Mouse (Mus musculus) thymus, postnatal 14 days (tissue): ENCODE data around the gene Tnfaip2.

Experiments
- DNase-seq: peaks from one replicate; pipeline ENCODE4 v3.0.0; 2021

The Tnfaip2 gene

DNA sequence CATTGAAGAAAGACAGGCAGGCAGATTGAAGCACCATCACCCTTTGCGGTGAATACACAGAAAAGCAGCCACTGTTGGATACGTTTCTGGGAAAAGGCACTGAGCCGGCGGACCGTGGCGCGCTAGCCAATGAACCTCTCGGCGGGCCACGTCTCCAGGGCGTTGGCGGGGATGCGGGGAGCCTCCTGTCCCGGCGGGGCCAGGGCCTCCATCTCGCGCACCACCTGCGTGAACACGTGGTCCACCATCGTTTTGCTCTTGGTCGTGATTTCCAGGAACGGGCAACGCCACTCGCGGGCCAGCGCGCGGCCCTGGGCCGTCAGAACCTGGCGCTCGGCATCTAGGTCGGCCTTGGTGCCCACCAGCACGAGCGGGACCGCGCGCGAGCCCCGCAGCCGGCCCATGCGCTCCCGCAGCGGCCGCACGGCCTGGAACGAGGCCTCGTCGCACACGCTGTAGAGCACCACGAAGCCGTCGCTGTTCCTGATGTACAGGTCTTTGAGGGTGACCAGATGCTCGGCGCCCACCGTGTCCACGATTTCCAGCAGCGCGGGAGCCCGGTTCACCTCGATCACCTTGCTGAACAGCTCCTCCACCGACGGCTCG is 42.9 kb downstream of the Tnfaip2 start:
- DNase-seq: no peak

DNA sequence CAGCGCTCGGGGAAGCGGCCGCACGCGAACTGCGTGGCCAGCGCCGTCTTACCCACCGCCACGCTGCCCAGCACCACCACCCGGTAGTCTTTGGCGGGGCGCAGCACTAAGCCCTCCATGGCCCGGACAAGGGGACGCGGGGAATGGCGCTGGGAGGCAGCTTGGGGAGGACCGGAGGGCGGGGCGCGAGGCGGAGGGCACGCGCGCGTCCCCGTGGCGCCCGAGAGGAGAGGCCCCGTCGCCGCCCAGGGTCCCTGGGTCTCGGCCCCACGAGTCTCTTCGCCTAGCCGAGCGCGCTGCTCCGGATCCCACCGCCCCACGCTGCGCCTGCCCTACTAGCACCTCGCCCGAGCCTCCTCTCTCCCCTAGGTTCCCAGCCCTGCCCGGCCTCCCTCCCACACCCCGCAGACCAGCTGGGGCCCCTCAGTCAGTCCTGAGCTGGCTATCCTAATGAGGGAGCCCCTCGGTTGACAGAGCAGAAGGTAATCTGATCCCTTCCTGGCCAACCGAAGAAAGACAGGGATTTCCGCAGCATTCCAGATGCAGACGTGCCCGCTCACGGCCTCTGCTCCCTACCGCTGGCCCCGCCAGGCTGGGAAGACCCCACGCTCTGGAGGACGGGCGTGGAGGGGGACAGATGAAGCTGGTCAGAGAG is 43.5 kb downstream of the Tnfaip2 start, which contains the start of gene Gm266:
Gm266 (minus strand) TSS at position 172 of the 655 bp plus-strand sequence.
- no peak for DNase-seq

DNA sequence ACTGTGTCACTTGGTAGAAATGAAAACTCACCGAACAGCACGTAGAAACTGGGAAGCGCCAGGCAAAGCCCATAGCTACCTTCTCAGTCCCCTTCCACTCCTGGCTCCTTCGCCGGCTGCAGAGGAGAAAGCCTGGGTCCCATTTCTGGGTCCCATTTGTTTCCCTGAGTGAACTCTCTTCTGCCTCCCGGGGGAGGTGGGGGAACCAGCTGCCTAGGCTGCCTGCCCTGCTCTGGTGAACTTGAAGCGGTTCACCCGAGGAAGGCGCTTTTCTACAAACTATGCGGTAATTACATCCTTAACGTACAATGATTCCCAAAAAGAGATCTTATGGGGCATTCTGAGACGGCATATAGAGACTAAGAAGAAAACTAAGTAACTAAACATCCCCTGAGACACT is 44.2 kb downstream of the Tnfaip2 start:
- DNase-seq: no peak

DNA sequence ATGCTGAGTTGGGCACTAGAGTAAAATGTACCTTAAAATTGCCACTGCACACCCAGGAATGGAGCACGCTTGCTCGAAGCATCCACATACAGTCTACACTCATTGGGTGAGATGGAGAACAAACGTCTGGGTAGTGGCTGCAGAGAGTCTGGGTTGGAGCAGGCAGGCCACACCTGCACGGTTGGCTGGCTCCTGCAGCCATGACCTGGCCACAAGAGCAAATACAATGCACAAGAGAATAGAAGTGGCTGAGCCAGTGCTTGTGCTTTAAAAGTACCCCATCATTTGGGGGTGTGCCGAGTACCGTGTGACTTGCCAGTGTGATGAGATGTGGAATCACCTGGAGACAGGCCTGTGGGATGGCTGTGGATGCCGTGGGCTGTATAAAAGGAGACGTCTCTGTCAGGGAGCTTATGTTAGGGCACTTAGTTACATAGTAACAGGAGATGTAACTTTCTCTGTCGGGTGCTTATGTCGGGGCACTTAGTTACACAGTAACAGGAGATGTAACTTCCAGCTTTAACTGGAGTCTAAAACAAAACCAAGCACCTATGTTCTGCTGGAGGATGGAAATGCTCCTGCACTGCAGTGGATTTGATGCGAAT is 47.1 kb downstream of the Tnfaip2 start:
- DNase-seq: no peak

DNA sequence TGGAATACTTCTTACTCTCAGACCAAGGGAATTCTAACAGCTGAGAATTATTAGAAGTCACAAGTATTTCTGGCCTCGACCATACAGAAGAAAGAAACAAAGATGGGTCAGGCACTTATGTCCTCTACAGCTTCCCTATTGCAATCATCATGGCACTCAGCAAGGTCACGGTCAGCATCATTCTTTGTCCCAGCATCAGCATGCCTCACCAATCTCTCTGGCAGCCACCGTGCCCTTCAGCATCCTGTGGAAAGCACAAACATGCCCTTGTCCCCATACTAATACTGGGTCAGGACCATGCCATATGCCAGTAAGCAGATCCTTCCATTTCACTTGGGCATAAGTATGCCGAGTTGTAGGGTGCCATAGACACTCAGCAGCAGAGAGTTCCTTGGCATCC is 52.7 kb downstream of the Tnfaip2 start:
- no peak for DNase-seq

DNA sequence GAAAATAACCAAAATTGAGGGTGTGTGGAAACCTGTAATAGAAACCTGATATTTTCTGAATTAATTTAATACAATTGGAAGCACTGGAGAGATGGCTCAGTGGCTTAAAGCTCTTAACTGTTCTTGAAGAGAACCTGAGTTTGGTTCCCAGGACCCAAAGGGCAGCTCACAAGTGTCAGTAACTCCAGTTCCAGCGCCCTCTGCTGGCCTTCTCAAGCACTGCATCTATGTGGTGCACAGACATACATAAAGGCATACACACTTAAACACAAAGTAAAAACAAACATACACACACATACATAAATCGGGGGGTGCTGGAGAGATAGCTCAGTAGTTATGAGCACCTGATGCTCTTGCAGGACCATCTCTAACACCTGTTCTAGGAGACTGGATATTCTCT is 54.8 kb downstream of the Tnfaip2 start:
- peak; percentile 24 for DNase-seq

DNA sequence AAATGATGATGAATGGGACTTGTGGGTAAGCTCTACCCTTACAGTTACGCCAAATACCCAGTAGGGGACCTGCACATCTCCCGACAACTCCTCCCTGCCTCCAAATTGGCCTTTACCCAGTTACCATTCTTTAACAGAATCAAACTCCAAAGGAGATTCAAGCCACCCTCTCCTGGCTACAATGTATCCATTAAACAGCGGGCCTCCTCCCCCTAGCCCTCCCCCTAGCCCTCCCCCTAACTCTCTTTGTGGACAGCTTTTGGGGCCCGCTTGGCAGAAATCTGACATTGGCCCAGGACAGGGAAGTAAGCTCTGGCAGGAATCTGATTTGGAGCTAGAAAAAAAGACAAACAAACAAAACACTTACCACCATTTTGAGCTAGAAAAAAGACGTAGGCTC is 57.3 kb downstream of the Tnfaip2 start:
- DNase-seq: no peak

DNA sequence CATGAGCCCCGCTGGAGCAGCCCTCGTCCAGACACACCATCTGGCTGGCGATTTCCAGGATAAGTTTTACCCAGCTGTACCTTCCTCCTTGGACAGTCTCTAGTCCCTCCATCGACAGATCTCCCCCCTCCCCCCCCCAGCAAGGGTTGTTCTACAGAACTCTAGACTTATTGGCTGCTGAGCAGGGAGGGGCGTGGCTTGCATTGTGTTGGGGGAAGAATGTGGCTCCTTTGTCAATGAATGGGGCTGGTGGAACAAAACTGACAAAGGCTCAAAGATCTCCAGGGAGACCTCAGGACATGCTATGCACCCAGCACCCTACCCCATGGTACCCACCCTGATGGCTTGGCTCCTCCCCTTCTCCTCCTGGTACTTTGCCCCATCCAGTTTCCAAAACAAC is 58.5 kb downstream of the Tnfaip2 start:
- no peak for DNase-seq

DNA sequence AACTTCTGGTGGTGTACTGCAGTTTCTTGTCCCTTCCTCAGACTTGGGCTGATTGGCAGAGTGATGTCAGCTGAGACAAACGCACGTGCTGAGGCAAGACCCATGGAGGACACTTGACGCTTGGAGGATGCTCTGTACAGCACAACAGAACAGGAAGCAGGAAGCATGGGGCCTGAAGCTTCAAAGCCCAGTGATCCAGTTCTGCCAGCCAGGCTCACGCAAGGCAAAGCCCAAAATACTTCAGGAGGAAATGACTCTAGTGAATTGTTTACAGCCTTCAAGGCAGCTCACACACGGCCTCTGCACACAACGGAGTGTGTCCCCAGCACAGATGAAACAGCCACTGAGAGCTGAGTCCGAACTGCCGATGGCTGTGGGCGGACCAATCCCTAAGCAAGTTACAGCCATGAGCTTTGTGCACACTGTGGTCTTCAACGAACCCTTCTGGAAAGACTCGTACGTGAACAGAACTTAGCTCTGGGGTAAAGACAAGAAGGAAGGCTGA is 60.8 kb downstream of the Tnfaip2 start:
- no peak for DNase-seq

DNA sequence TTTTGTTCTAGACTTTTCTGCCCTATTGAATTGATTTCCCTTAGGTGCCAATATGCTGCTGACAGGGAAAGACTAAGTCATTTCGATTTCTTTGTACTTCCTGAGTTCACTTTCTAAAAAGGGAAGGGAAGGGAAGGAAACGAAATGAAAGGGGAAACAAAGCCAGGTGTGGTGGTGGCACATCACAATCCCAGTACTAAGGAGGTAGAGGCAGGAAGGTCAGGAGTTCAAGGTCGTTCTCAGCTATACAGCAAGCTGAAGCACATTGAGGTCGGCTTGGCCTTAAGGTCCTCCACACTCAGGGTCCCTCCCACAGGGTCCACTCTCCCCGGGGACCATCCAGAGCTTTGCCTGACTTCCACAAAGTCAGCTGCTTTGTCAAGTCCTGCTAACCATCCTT is 61.3 kb downstream of the Tnfaip2 start:
- no peak for DNase-seq
